Mouse (Mus musculus) ES-CJ7 (cell line): ENCODE results near the gene Chn2.

Source experiments
- DNase-seq: peaks from one replicate; pipeline ENCODE4 v3.0.0; 2011; ENCODE audit warnings: low read depth, low spot score

The Chn2 gene

DNA sequence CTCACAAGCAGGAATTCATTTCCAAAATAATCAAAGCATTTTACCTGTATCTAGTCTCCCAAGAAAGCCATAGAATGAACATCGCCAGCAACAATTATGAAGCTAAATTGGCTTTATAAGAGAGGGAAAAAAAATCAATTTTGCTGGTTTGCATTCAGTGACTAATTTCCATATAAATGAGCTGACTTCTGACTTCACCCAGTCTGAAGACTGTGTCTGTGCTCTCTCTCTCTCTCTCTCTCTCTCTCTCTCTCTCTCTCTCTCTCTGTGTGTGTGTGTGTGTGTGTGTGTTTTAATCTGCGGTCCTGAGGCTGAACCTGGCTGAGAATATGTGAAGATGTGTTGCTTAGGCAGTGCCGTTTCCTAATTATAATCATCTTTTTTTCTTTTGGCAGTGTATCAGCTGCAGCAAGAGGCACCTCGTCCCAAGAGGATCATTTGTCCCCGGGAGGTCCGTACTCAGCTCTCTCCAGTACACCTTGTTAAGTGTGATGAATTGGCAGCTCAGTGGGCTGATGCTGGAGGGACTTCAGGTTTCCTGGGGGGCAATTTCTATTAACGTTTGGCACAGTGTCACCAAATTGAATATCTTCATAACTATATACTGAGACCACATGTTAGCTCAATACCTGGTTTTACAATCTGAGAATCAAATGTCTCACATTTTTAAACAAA lies 154.4 kb downstream of the Chn2 start:
- no peak for DNase-seq

DNA sequence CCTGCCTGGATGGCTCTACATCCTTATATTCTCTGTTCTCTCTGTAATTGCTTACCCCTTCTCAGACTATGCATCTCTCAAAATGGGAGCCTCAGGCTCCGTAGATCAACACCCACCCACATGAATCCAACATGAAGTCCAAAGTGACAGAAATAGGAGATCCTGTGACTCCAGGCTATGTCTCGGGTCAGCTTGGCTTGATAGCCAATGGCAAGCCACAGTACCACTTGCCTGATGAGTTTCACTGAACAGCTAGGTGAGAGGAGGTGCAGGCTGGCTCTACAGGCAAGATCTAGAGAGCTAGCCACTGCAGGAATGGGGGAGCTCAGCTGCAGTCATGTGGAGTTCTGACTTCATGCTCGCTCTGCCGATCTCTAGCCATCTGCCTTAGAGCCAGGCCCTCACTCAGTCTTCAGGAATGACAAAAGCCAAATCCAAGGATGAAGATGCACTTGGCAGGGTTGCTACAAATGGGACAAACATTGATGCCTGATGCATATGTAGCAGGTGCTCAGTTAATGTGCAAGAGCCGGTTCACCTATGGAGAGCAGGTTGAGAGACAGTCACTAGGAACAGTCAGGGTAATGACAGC lies 158.6 kb downstream of the Chn2 start:
- no peak for DNase-seq

DNA sequence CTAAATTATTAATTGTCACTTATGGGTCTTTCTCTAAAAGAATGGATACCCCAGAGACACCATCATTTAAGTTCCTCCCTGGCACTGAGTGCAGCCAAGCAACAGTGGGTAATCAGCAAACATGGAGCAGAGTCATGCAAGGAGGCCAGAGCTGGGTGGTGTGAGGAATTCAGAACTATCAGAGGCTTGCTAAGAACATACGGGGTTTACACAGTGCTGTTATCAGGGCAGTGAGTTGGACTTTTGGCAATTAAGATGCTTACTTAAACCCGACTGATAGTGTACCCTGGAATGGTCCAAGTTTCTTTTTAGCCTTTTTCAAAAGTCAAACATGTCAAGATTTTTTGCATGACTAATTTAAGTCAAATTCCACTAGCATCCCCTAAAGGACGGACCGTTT lies 160.2 kb downstream of the Chn2 start:
- DNase-seq: no peak

DNA sequence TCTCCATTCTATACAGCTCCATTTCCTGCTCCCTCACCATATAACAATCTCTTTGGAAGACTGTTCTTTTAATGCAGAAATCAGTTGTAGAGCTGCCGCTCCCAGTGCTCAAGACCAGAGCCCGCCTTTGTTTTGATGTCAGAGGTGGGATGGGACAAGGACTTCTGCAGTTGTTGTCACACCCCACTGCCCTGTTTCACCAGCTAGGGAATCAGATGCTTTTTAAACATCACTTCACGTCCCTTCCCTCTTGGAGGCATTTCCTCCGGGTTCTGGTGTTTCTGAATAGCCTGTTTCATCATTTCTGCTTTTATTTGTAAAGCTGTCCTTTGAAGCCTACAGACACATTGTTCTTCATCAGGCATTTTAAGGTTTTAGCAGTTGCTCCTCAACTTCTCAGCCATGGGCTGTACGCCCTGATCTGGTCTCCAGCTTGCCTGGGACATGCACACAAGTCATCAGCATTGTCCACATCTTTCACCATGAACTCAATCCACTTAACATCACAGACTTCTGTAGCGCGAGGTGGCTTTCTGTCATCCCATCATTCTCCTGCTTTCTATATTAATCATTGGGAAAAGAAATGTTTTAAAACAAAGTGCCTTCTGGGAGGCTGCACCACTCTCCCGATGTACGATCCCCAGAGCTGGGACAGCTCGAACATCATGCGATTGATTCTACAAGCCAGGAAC lies 160.8 kb downstream of the Chn2 start:
- DNase-seq: no peak

DNA sequence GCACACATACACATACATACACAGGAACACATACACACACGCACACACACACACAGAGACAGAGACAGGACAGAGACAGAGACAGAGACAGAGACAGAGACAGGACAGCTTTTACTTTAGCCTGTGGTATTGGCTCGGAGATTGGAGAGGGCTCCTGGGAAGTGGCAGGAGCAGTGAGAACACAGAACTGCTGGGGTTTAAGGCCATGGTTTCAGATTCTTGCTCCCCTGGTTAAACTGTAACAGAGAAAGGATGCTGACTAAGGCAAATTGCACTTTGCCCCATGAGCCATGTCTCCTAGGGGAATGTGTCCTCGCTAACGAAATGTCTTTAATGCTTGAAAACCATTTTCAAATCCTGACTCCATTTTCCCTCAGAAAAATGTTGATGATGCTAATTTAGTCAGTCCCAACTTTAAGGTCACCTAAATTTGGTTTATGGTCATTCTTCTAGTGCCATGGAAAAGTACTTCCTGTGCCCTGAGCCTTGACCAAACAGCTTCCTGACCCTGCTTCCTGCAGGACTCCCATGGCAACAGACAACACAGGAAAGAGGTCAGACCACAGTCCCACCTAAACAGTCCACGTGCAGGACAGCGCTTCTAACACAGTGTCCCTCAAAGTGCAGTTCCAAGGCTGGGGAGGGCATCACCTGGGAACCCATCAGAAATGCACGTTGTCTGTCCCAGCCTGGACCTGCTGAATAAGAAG lies 163.1 kb downstream of the Chn2 start:
- DNase-seq: no peak

DNA sequence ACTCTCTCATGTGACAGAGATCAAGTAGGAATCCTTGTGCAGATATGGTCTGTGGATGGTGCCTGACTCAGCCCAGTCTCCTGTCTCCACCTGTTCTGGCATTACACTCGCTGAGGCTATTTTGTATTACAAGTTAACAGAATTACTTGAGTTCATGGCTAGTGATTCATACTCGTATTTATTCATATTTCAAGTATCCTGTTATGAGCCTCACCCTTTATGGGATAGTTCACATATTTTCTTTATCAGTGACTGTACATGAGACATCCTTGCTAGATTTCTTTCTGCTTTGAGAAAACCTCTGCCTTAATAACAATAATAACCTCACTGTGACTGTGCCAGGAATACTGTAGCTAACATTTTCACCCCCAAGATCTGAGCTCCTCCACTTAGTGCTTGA lies 164.0 kb downstream of the Chn2 start:
- no peak for DNase-seq

DNA sequence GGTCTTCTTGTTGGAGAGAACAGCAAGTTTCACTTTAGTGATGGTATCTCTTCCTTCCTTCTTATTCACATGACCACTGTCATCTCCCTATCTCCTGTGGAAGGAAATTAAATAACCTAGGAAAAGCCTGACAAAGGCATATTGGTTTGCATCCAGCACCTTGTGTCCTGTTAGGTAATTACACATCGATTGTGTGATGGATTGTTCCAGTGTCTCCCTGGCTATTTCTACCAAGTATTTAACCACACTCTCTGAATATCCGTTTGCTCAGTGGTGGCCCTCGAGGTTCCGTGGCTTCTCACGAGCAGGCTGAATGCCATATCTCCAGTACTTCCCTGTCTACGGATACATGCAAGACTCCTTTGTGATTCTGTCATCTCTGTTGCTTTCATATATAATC lies 164.6 kb downstream of the Chn2 start:
- DNase-seq: no peak

DNA sequence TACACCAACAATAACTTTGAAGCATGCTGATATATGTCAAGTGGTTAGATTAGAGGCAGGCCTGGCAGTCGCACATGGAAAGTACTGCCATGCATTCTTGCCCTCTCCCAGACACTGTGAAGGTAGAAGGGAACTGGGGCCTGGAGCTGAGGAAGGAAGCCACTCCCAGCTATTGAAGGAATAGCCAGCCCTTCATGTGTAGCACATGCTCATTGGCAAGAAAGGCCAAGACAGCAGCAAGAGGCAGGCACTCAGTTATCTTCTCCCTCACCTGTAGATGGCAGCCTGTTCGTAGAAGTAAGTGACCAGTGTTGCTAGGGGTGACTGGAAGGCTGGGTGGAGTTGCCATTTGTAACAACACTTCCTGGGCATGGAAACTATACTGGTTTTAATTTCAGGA lies 165.6 kb downstream of the Chn2 start:
- peak; percentile 76 for DNase-seq

DNA sequence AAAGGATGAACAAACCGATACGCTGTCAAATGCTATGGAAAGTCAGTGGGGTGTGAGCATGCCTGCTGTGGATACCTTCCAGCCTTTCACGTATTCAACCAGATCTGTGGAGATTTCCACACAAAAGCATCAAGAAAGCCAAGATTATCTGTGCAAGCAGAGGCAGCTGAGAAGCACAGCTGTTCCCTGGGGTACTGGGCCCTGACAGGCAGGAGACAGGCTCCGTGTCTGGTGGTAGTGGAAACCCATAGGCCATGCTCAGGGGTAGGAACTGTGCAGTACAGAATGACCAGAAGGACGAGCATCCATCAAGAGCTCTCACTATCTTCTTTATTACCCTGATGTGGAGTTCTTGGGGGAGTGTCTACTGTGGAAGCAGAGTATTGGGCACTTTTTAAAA lies 166.1 kb downstream of the Chn2 start:
- DNase-seq: no peak

DNA sequence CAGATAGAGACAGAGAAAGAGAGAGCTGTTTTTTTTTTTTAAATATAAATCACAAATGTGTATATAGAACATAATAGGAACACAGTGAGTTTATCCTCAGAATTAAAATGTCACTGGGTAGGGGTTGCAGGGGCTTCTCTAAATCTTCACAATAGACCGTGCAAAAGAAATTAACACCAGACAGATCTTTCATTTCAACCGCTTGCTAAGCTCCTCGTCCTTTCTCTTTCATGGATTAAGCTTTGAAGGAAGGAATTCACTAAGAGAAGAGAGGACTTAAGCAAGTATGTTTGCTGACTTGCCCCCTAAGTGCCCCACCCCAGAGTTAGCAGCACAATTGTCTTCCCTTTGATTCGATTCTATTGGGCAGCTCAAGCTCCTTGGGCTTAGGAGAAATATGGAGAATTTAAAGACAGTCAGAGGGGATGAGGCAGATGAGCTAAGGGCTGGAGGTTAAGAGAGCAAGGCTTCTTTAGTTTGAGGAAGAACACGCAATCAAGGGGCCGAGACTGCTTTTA lies 166.9 kb downstream of the Chn2 start:
- no peak for DNase-seq

DNA sequence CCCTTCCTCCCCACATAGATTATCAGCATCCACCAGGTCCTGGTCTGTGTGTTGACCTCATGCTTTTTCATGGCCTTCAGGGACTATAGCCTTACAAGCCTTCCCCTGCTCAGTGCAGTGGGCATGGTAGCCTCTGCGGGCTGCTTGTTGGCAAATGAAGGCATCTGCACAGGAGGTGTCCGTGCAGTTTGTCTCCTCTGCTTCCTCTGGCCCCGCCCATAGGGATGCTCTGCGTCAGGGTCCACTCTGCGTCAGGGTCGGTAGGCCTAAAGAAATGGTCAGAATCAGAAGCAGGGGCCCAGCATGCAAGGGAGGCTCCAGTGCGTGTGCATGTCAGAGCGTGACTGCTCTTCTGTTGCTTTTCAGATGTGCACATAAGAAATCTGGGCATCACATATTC lies 169.4 kb downstream of the Chn2 start:
- DNase-seq: no peak

DNA sequence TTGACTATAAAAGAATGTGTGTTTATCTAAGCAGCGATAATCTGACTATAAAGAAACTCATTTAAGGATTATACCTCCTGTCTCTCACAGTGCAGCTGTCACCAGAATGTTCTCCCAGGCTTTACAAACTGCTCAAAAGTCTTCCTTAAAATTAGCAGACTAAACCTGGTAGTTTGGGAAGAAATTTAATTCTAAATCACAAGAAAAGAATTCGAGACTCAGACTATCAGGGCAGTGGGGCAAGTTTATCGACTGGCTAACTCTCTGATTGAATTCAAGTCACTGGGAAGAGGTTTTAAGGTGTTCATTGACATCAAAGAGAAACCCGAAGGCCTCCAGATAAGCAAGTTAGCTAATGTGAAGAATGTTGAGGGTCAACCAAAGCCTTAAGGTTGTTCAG lies 171.6 kb downstream of the Chn2 start:
- DNase-seq: no peak

DNA sequence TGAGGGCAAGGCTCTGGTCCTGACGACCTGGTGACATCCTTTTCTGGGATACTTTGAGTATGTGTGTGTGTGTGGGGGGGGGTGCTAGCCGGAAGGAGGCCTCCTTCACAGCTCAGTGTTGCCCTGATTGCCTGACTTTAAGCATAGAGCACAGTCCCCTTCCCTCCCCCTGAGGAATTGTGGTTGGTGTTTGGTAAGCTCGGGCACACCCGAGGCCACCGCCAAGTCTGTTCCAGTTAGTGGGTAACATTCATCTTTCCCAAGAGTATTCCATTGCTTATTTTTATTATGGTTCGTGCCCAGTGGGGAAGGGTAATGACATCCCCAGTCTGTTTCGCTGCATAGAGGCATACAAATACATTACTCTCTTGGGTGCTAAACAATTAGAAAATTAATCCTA lies 172.6 kb downstream of the Chn2 start:
- DNase-seq: no peak

DNA sequence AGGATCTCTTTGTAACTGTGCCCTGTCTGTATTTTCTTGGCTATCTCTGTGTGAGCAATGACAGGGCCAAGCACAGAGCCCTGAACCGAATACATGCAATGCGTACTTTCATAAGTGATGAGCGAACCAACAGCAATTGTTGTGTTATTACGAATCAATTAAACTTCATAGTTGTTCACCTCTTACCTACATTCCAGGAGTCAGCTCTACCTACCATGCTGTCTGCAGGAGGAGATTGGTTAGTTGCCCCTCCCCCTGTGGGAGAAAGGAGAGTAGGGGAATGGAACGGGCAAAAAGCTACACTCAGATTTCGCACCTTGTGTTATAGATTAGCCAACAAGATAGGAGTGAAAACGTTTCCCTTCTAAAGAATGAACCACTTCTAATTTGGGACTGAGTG lies 174.4 kb downstream of the Chn2 start:
- DNase-seq: no peak

DNA sequence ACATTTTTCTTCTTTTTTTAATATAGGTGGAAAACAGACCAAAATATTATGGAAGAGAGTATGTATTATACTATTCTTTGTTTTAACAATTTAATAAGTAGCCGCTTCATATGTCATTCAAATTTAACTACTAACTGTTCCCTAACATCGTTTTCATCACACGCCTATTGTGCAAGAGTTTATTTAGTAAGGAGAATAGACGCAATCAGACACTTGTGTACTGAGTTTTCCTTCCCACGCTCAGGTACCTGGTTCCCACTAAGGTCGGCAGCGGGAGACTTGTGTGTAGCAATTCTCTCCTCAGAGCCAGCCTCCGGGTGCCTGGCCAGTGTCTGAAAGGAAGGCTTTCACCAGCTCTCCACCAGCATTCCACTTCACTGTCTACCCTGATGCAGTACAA lies 176.3 kb downstream of the Chn2 start:
- no peak for DNase-seq

DNA sequence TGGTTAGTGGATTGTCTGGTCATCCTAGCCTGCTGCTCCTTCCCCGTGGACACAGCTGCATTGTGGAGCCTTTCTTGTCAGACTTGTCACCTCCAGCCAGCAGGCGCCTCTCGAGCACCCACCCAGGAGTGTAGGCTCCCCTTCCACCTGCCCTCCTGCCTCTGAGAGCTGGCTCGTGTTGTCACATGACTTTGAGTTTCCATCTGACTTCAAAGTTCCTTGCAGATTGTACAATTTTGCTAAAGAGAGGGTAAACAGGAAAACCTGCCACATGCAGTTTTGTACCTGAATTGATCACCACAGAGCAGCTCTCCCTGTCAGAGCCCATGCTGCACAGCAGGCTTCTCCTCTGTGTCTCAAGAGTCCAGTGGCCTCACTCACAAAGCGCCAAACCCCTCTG lies 177.2 kb downstream of the Chn2 start:
- DNase-seq: no peak

DNA sequence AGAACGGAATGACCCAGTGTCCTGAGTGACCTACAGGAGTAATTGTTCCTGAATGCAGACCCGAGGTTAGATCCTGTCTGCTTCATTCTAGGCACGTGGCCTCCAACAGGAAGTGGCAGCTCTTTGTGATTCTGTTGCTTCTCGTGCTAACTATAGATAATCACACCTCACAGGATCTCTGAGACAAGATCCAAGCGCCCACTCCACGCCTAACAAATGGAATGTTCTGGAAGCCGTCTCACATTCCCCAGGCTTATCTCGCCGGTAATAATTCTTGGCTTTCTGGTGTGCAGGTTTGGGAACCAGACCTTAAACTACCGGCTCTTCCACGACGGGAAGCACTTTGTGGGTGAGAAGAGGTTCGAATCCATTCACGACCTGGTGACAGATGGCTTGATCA lies 180.8 kb downstream of the Chn2 start:
- DNase-seq: no peak

DNA sequence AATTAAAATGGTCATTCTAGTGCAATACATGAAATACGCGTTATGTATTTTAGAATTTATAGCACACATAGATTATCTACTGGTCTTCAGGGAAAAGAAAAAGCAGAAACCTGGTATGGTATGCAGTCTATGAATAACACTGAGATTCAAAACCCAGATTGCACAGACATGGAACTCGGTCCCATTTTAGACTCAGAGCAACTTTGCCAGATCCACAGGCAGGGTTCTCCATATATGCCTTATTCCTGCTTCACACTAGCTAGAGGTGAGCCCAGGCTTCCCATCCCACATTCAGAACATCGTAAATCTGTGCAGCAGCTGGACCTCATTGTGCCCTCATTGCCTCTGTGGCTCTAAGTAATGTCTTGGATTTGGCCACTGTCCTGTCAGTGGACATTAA lies 184.2 kb downstream of the Chn2 start:
- no peak for DNase-seq

DNA sequence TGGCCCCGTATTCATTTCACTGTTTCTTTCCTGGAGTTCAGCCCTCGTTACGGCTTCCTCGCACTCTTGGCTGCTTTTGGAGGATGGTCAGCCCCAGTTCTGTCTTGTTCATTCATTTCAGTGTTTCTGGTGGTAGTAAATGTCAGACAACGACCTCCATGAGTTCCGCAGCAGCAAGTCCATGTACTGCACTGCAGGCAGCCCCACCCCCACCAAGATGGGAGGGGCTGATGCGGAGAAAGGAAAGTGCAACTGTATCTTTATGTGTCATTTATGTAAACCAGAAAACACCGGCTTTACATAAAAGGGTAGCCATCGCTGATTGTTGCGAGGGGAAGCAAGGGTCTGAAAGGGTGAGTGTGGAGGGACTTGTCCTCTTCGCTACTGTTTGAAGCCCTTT lies 185.0 kb downstream of the Chn2 start:
- DNase-seq: peak; percentile 9

DNA sequence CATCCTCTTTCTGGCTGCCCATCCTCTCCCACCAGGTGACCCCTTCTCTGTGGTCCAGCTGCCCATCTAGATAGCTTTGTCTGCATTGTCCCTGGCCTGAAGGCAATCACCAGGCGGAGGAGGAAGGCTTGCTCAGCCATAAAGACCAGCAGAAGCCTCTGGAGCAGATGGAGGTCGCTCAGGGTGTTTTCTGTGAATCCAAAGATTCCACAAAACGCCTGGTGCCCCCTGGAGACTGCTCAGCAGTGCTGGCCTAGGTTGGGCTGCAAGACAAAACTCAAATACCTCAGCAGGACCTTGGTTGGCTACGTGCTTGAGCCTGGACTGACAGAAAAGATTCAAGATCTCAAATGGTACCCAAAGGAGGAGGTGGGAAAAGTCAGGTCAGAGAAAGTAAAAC lies 186.0 kb downstream of the Chn2 start:
- peak; percentile 32 for DNase-seq

DNA sequence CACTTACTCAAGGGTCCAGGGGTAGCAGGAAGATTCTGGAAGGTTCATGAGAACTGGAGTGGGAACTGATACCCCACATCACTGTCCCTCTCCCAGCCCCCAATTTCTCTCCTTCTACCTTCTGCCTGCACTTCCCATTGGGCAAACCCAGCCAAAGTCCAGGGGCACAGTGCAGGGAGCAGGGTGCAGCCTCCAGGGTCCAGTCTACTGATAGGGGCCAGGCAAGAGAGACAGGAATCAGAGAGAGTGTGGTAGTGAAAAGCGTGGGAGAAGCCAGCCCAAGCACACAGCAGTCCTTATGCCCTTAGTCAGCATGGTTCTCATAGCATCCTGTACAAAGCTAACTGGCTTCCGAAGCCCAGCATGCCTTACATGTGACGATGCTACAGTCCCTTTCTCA lies 187.7 kb downstream of the Chn2 start:
- no peak for DNase-seq

DNA sequence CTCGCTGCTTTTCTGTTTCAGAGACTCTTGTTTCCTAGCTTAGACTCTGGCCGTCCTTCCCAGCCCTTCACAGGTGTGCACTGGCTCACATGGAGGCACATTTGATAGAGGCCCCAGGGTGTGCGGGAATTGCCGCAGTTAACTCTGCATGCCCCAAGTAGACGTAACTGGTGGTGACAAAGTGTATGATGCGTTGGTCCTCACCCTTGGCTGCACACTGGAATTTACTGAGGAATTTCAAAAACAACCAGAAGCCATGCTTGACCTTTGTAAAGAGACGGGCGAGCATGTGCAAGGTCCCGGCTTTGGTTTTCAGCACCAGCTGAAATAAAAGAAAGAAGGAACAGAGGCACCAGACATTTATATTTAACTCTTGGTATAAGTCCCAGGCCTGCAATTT lies 189.1 kb downstream of the Chn2 start:
- no peak for DNase-seq

DNA sequence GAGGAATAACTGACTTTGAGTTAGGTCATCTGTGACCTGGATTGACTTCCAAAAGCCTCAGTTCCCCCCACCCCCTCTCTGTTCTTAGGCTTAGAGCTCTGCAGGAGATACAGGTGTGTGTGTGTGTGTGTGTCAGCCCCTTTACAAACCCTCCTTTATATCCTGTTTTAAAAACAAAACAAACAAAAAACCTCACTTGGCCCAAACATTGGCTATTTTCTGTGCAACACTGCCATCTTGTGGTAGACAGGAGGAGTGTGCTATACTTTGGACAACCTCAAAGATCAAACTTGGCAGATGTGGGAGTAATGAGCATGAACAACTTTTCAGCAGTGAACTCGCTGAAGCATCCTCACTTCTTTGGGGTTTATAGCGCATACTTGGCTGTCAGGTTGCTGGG lies 189.5 kb downstream of the Chn2 start:
- DNase-seq: peak; percentile 68
